Mouse (Mus musculus): ENCODE data around the gene Cnpy1.

- no peak for TF ChIP-seq CTCF (IDR thresholded peaks at IDR 0.05; ENCODE audit: control insufficient read depth, insufficient read depth, insufficient replicate concordance, low read depth, low read length)
- no peak for TF ChIP-seq POLR2A (IDR thresholded peaks at IDR 0.05; ENCODE audit: control insufficient read depth, low read depth, low read length)
Measured at GRCm38 (mm10) chr5:28251211-28251764, 5.7 kb upstream of the Cnpy1 start.

Measured in testis, adult 2 months (tissue).